8 mouse cellular contexts compared by ENCODE assay signal in the genomic region with DNA sequence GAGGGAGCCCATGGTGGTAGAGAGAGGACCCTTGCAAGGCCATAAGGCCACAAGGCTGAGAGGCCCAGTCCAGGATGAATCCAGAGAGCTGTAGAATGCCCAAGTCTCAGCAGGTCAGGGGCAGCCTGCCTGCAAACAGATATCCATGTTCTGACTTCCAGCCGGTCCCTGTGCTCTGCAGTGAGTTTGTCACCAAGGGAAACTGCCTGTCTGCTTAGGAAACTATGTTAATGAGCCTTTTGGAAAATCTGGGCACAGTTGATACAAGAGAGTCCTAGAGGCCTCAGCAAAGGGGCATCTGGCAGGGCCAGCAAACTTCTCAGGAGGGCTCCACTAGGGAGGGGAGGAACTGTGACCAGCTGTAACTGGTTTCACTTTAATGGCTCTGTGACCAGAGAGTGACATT.
DNase-seq lines count a peak whose midpoint lies in the region; ATAC-seq lines count a peak whose summit lies in the region.

No protein-coding gene starts in this region.

- H3K9me3 ChIP-seq in embryonic facial prominence, embryonic 12.5 days = no peaks in the 10 kb centered on the region
- H3K9me3 ChIP-seq in hindbrain, embryonic 13.5 days = no peaks in the 10 kb centered on the region
- no peaks in the 10 kb centered on the region for H3K9me3 ChIP-seq in midbrain, embryonic 16.5 days (replicated peaks; ENCODE audit: control insufficient read depth, low read length, poor library complexity, severe bottlenecking)

- 33% methylated on average over 1 of the region's 1 CpGs for WGBS in embryonic facial prominence, embryonic 12.5 days
- WGBS in hindbrain, embryonic 13.5 days = 11% methylated on average over 1 of the region's 1 CpGs
- whole genome bisulfite sequencing in midbrain, embryonic 16.5 days = 24% methylated on average over 1 of the region's 1 CpGs

- no peak overlapping the region for H3K4me3 ChIP-seq in embryonic facial prominence, embryonic 12.5 days
- H3K4me3 ChIP-seq in hindbrain, embryonic 13.5 days = no peak overlapping the region
- H3K4me3 ChIP-seq in midbrain, embryonic 16.5 days (ENCODE audit: low read depth, low read length) = no peak overlapping the region

- H3K27ac ChIP-seq in embryonic facial prominence, embryonic 12.5 days = peak overlapping the region; percentile 54; the same call in 1 of the 2 replicates
- H3K27ac ChIP-seq in hindbrain, embryonic 13.5 days = peak overlapping the region; percentile 55
- peak overlapping the region; percentile 51; the same call in 1 of the 2 replicates for H3K27ac ChIP-seq in midbrain, embryonic 16.5 days (ENCODE audit: low read length)

- no peaks in the 10 kb centered on the region for H3K27me3 ChIP-seq in embryonic facial prominence, embryonic 12.5 days
- no peaks in the 10 kb centered on the region for H3K27me3 ChIP-seq in hindbrain, embryonic 13.5 days
- no peaks in the 10 kb centered on the region for H3K27me3 ChIP-seq in midbrain, embryonic 16.5 days (ENCODE audit: control insufficient read depth, insufficient read depth, low read depth, low read length)

- ATAC-seq in embryonic facial prominence, embryonic 12.5 days (ENCODE audit: insufficient number of reproducible peaks, insufficient read depth, low FRiP score, low TSS enrichment) = no peak; the same call in 1 of the 2 replicates
- peak; percentile 66; the same call in 1 of the 2 replicates for ATAC-seq in hindbrain, embryonic 13.5 days (ENCODE audit: low FRiP score)
- ATAC-seq in midbrain, embryonic 16.5 days = peak; percentile 79
- ATAC-seq in monocyte, adult 5-6 weeks (replicated peaks; ENCODE audit: insufficient number of reproducible peaks, low FRiP score, low TSS enrichment, poor library complexity, severe bottlenecking) = no peak
- no peak for ATAC-seq in activated CD4-positive, CD25-positive, alpha-beta regulatory T cell, adult 4 months

- no peak overlapping the region for H3K9ac ChIP-seq in embryonic facial prominence, embryonic 12.5 days
- no peak overlapping the region for H3K9ac ChIP-seq in hindbrain, embryonic 13.5 days
- H3K9ac ChIP-seq in midbrain, embryonic 16.5 days (ENCODE audit: low read depth, low read length) = no peak overlapping the region

- no peaks in the 10 kb centered on the region for H3K36me3 ChIP-seq in embryonic facial prominence, embryonic 12.5 days
- H3K36me3 ChIP-seq in hindbrain, embryonic 13.5 days = no peaks in the 10 kb centered on the region
- no peaks in the 10 kb centered on the region for H3K36me3 ChIP-seq in midbrain, embryonic 16.5 days (ENCODE audit: control insufficient read depth, insufficient read depth, low read length)

- H3K4me1 ChIP-seq in embryonic facial prominence, embryonic 12.5 days = peaks cover 4% of the 10 kb centered on the region; the same call in 1 of the 2 replicates
- peaks cover 12% of the 10 kb centered on the region for H3K4me1 ChIP-seq in hindbrain, embryonic 13.5 days (replicated peaks)
- H3K4me1 ChIP-seq in midbrain, embryonic 16.5 days (ENCODE audit: control insufficient read depth, insufficient read depth, low read length) = peaks cover 3% of the 10 kb centered on the region; the same call in 1 of the 2 replicates

- H3K4me2 ChIP-seq in embryonic facial prominence, embryonic 12.5 days (replicated peaks) = no peak overlapping the region
- no peak overlapping the region for H3K4me2 ChIP-seq in hindbrain, embryonic 13.5 days
- no peak overlapping the region for H3K4me2 ChIP-seq in midbrain, embryonic 16.5 days (ENCODE audit: low read length)

- peak; percentile 42 for DNase-seq in kidney, adult 11 months
- no peak for DNase-seq in kidney, postnatal 25 days
- DNase-seq in natural killer cell, adult 2 months (ENCODE audit: low spot score in 2 of 2) = no peak

Comparison
In these comparisons a context has a peak if more than half of its experiments do, and no peak if none do; other contexts are left out.
1. ATAC-seq: peak in hindbrain, embryonic 13.5 days (single experiment) and midbrain, embryonic 16.5 days (single experiment); none in embryonic facial prominence, embryonic 12.5 days (single experiment), monocyte, adult 5-6 weeks (single experiment) and activated CD4-positive, CD25-positive, alpha-beta regulatory T cell, adult 4 months (single experiment).
2. Peak in every context shown above with its lines, with median percentiles within 50 percentile points of each other: H3K27ac ChIP-seq.